Mouse (Mus musculus) brain, embryonic 14.5 days (tissue): ENCODE measurements around the gene Trex1.

ENCODE experiments used
- CTCF ChIP-seq: fragments of 200-500 bp; IDR thresholded peaks from 2 replicates; pipeline ENCODE4 v1.5.1; 2012; ENCODE audit warnings: inconsistent platforms, mild to moderate bottlenecking, moderate library complexity, borderline replicate concordance; ENCODE audit not compliant: insufficient read depth, insufficient read length; ENCODE audit errors: extremely low read depth
- POLR2A ChIP-seq: fragments of 200-500 bp; IDR thresholded peaks from 2 replicates; pipeline ENCODE4 v1.6.1; 2012; ENCODE audit warnings: mild to moderate bottlenecking, inconsistent platforms, borderline replicate concordance; ENCODE audit not compliant: poor library complexity, insufficient read depth, insufficient read length, severe bottlenecking; ENCODE audit errors: extremely low read depth

DNA sequence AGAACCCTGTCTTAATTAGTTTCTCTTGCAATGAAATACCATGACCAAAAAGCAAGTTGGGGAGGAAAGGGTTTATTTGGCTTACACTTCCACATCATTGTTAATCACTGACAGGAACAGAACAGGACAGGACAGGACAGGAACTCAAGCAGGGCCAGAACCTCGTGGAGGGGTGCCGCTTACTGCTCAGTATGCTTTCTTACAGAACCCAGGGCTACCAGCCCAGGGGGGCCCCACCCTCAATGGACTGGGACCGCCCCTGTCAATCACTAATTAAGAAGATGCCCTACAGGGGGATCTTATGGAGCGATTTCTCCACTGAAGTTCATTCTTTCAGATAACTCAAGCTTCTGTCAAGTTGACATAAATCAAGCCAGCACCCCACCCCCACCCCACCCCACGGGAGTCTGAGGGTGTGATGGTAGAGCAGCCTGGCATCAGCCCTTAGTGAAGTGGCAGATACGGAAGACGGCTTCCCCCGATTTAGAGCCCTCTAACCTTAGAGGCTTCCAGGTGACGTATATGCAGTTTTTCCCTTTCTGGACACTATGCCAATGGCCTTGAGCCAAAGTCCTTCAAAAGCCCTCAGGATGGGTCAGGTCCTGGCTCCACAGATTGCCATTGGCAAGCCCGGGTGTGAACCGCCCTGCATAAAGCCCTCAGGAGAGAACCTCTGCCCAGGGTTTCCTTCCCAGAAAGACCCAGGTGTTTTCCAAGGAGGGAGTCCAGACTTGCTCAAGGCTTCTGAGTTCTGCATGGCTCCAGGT is 34.4 kb upstream of the Trex1 start:
- TF ChIP-seq CTCF (no peak), POLR2A (no peak)
